Mouse (Mus musculus): ENCODE data around the gene Peli2.

DNA sequence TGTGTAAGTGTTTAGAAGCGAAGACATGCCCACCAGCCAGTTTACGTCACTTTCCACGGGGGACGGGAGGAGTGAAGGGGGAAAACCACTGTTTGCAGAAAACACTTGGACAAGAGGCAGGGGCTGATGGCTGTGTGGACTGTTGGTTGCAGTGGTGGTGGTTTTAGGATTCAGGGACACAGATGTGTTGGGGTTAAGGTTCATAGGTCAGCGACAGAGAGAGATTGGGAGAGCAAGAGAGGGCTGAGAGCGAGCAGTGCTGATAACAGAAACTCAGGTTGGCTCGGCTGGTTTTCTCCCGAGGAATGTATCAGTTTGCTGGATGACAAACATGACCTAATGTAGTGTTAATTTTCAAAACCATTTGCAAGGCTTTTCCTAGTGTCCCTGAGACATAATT, 80.8 kb downstream of the Peli2 start:
- TF ChIP-seq POLR2A (IDR thresholded peaks at IDR 0.05; ENCODE audit: borderline replicate concordance, extremely low read depth, low read depth, low read length) (no peak), CTCF (IDR thresholded peaks at IDR 0.05; ENCODE audit: insufficient read depth, low read length) (no peak)
